18 mouse cellular contexts compared by ENCODE assay signal in genomic region chr9:120023086-120023811, GRCm38 (mm10). TPM values are rescaled to one million over a fixed set of nuclear protein-coding genes. Genes with fewer than 3 reads are reported as not detected.
A peak's percentile ranks its signal among the peaks of the same experiment; 100 is the strongest.
DNase-seq lines count a peak whose midpoint lies in the region; ATAC-seq and TF ChIP-seq lines count a peak whose summit lies in the region.
"Had no signal": no experiment of that assay in that cellular context is flagged by ENCODE, and none has a peak within 500 bp of the region (broad histone marks: within the 10 kb centered on the region; RNA-seq: fewer than 3 reads in every experiment).

Xirp1 (minus strand) TSS chr9:120023598.

- peak within 1 kb of the TSS; percentile 19 for H3ac ChIP-seq in myocyte (ENCODE audit: control insufficient read depth, insufficient read length)

- no peak within 1 kb of the TSS for H3K9ac ChIP-seq in limb, embryonic 12.5 days (replicated peaks)
- peak within 1 kb of the TSS; percentile 78 for H3K9ac ChIP-seq in heart, embryonic 15.5 days
- H3K9ac ChIP-seq: hindbrain, embryonic 13.5 days; liver, embryonic 13.5 days; midbrain, embryonic 15.5 days; neural tube, embryonic 12.5 days had no signal

- 87% methylated on average over 18 of the region's 18 CpGs for WGBS in limb, embryonic 12.5 days
- 92% methylated on average over 18 of the region's 18 CpGs for WGBS in limb, embryonic 10.5 days
- 44% methylated on average over 18 of the region's 18 CpGs for WGBS in heart, embryonic 15.5 days

- peaks cover 12% of the 10 kb centered on the region for H3K79me2 ChIP-seq in myocyte (ENCODE audit: control insufficient read depth, insufficient read depth)

- no peaks in the 10 kb centered on the region for H3K27me3 ChIP-seq in limb, embryonic 12.5 days
- peaks cover 9% of the 10 kb centered on the region for H3K27me3 ChIP-seq in limb, embryonic 10.5 days (ENCODE audit: low read depth, poor library complexity, severe bottlenecking)
- H3K27me3 ChIP-seq in heart, embryonic 15.5 days, result no peaks in the 10 kb centered on the region
- no peaks in the 10 kb centered on the region for H3K27me3 ChIP-seq in myocyte (ENCODE audit: control insufficient read depth, insufficient read depth, insufficient read length)
- H3K27me3 ChIP-seq: midbrain, embryonic 15.5 days; neural tube, embryonic 12.5 days had no signal

- H3K36me3 ChIP-seq in limb, embryonic 12.5 days, result no peaks in the 10 kb centered on the region
- no peaks in the 10 kb centered on the region for H3K36me3 ChIP-seq in limb, embryonic 10.5 days
- H3K36me3 ChIP-seq in heart, embryonic 15.5 days, result peaks cover 10% of the 10 kb centered on the region
- peaks cover 2% of the 10 kb centered on the region for H3K36me3 ChIP-seq in myocyte (ENCODE audit: control insufficient read depth, insufficient read depth)
- H3K36me3 ChIP-seq: embryonic facial prominence, embryonic 10.5 days; hindbrain, embryonic 13.5 days; liver, embryonic 13.5 days; midbrain, embryonic 15.5 days; neural tube, embryonic 12.5 days had no signal

- peak; percentile 15 for TF ChIP-seq POLR2A in myocyte (IDR thresholded peaks at IDR 0.05; ENCODE audit: insufficient read length, low read depth)

- intact Hi-C loops in gastrocnemius, postnatal 36 days (cut with DNase I), result no loop called here
- intact Hi-C loops in left cerebral cortex, postnatal 36 days (cut with DNase I), result no loop called here

- no peak within 1 kb of the TSS for H3K4me3 ChIP-seq in limb, embryonic 12.5 days (replicated peaks)
- no peak within 1 kb of the TSS for H3K4me3 ChIP-seq in limb, embryonic 10.5 days
- H3K4me3 ChIP-seq in heart, embryonic 15.5 days, result peak within 1 kb of the TSS; percentile 65
- peak within 1 kb of the TSS; percentile 39 for H3K4me3 ChIP-seq in myocyte
- H3K4me3 ChIP-seq: embryonic facial prominence, embryonic 10.5 days; hindbrain, embryonic 13.5 days; left cerebral cortex, adult 2 months; liver, embryonic 13.5 days; midbrain, embryonic 15.5 days; neural tube, embryonic 12.5 days had no signal

- ATAC-seq in limb, embryonic 12.5 days (ENCODE audit: insufficient number of reproducible peaks, insufficient read depth, low FRiP score, low TSS enrichment, low read depth), result 0 out of 2 replicates have a peak, but pooled peaks have one; percentile 22
- peak; percentile 59 for ATAC-seq in heart, embryonic 15.5 days (replicated peaks; ENCODE audit: insufficient number of reproducible peaks, insufficient read depth, low FRiP score, low read depth)
- ATAC-seq: midbrain, embryonic 15.5 days had no signal

- H3K9me3 ChIP-seq in limb, embryonic 12.5 days, result no peaks in the 10 kb centered on the region
- no peaks in the 10 kb centered on the region for H3K9me3 ChIP-seq in limb, embryonic 10.5 days (replicated peaks)
- H3K9me3 ChIP-seq in heart, embryonic 15.5 days (replicated peaks), result no peaks in the 10 kb centered on the region
- H3K9me3 ChIP-seq: embryonic facial prominence, embryonic 10.5 days; hindbrain, embryonic 13.5 days; liver, embryonic 13.5 days; midbrain, embryonic 15.5 days; neural tube, embryonic 12.5 days had no signal

- no peak within 1 kb of the TSS for H3K27ac ChIP-seq in limb, embryonic 12.5 days
- H3K27ac ChIP-seq in limb, embryonic 10.5 days, result no peak within 1 kb of the TSS
- peak within 1 kb of the TSS; percentile 96 for H3K27ac ChIP-seq in heart, embryonic 15.5 days
- H3K27ac ChIP-seq: hindbrain, embryonic 13.5 days; left cerebral cortex, adult 2 months; liver, embryonic 13.5 days; midbrain, embryonic 15.5 days; neural tube, embryonic 12.5 days had no signal

- no peak for DNase-seq in limb, embryonic 10.5 days (ENCODE audit: low spot score)
- no peak for DNase-seq in gastrocnemius, postnatal 36 days
- DNase-seq in ovary, postnatal 36 days (ENCODE audit: low spot score), result no peak
- DNase-seq in left cerebral cortex, postnatal 36 days (ENCODE audit: low spot score in 2 of 2), result no peak
- DNase-seq in thymus, postnatal 4 days, result no peak
- DNase-seq: adrenal gland, postnatal 14 days; kidney, adult 11 months; kidney, postnatal 36 days; liver, embryonic 13.5 days had no signal

- no peak within 1 kb of the TSS for H3K4me2 ChIP-seq in limb, embryonic 12.5 days
- peak within 1 kb of the TSS; percentile 63 for H3K4me2 ChIP-seq in heart, embryonic 15.5 days
- H3K4me2 ChIP-seq in myocyte (ENCODE audit: low read depth), result peak within 1 kb of the TSS; percentile 64
- H3K4me2 ChIP-seq: hindbrain, embryonic 13.5 days; liver, embryonic 13.5 days; midbrain, embryonic 15.5 days; neural tube, embryonic 12.5 days had no signal

- H3K4me1 ChIP-seq in limb, embryonic 12.5 days (replicated peaks), result peaks cover 6% of the 10 kb centered on the region; the same call in 1 of the 2 replicates
- peaks cover 8% of the 10 kb centered on the region; the same call in 1 of the 2 replicates for H3K4me1 ChIP-seq in limb, embryonic 10.5 days
- peaks cover 64% of the 10 kb centered on the region for H3K4me1 ChIP-seq in heart, embryonic 15.5 days (replicated peaks)
- H3K4me1 ChIP-seq: midbrain, embryonic 15.5 days; neural tube, embryonic 12.5 days had no signal

TF ChIP-seq in myocyte, 11 proteins besides CTCF, POLR2A, EP300 and RAD21:
- no peak for TF ChIP-seq REST (IDR thresholded peaks at IDR 0.05; ENCODE audit: insufficient read depth, insufficient read length)
- peak in 1 of 3 experiments; percentile 5 for TF ChIP-seq MYOG (IDR thresholded peaks at IDR 0.05; ENCODE audit: control insufficient read depth in 1 of 3, insufficient read depth in 1 of 3, insufficient read length in 2 of 3, low read depth in 2 of 3)

RNA-seq across cellular contexts. Expression of gene Xirp1, which starts in this region (rescaled TPM):
- polyA plus RNA-seq in limb, embryonic 12.5 days (2016; fragmentation: Nextera tagmentation; extraction: Ambion mirVana), result 0.44 and 0.59 TPM in 2 replicates
- polyA plus RNA-seq in limb, embryonic 10.5 days (2016; fragmentation: Nextera tagmentation; extraction: Ambion mirVana), result 0.05 and 0.09 TPM in 2 replicates
- total RNA-seq in gastrocnemius, postnatal 36 days (2021), result 100 to 1,000 TPM in 1 of 2 experiments, 10 to 100 TPM in 1; 96.9 to 125 TPM
- 45.2 and 51.0 TPM in 2 replicates for polyA plus RNA-seq in heart, embryonic 15.5 days (2015; fragmentation: Nextera tagmentation; extraction: Ambion mirVana)
- polyA plus RNA-seq in myocyte (2012; fragmentation: generic; extraction: Trizol), result 35.6 TPM
- under 1 TPM in 1 of 2 experiments, not detected in 1; 0.15 TPM for total RNA-seq in left cerebral cortex, postnatal 36 days (2021)
- total RNA-seq: MEL had no signal
- polyA plus RNA-seq: midbrain, embryonic 15.5 days had no signal

Comparison
In these comparisons a context has a peak if more than half of its experiments do, and no peak if none do; other contexts are left out.
1. RNA of gene Xirp1 (total RNA-seq): 96.9 to 125 TPM in gastrocnemius, postnatal 36 days; 0.15 TPM in left cerebral cortex, postnatal 36 days; every median in the first group is over 10 times any median in the second.
2. RNA of gene Xirp1 (polyA plus RNA-seq): 45.2 to 51.0 TPM in heart, embryonic 15.5 days and 35.6 TPM in myocyte (single experiment); 0.44 to 0.59 TPM in limb, embryonic 12.5 days and 0.05 to 0.09 TPM in limb, embryonic 10.5 days; every median in the first group is over 10 times any median in the second.
3. Peak in ATAC-seq in limb, embryonic 12.5 days; RNA of the gene not detected or under 1 TPM.
4. H3K4me3 ChIP-seq: peak in heart, embryonic 15.5 days (single experiment) and myocyte (single experiment); none in limb, embryonic 12.5 days (single experiment) and limb, embryonic 10.5 days (single experiment).